Mouse (Mus musculus) kidney, adult 2 months (tissue): Measurements from ENCODE around the gene Gm49378.

Experiments
- CTCF ChIP-seq: fragments of 200-500 bp; conservative IDR thresholded peaks from 2 replicates; pipeline ENCODE4 v1.5.1; 2011; ENCODE audit warnings: low read depth, mild to moderate bottlenecking, control low read depth, low read length, moderate library complexity, mixed read lengths; ENCODE audit not compliant: insufficient read depth, insufficient read length
- POLR2A ChIP-seq: fragments of 200-500 bp; IDR thresholded peaks from one replicate; pipeline ENCODE4 v1.6.1; 2011; ENCODE audit warnings: low read depth, low read length, control low read depth

DNA sequence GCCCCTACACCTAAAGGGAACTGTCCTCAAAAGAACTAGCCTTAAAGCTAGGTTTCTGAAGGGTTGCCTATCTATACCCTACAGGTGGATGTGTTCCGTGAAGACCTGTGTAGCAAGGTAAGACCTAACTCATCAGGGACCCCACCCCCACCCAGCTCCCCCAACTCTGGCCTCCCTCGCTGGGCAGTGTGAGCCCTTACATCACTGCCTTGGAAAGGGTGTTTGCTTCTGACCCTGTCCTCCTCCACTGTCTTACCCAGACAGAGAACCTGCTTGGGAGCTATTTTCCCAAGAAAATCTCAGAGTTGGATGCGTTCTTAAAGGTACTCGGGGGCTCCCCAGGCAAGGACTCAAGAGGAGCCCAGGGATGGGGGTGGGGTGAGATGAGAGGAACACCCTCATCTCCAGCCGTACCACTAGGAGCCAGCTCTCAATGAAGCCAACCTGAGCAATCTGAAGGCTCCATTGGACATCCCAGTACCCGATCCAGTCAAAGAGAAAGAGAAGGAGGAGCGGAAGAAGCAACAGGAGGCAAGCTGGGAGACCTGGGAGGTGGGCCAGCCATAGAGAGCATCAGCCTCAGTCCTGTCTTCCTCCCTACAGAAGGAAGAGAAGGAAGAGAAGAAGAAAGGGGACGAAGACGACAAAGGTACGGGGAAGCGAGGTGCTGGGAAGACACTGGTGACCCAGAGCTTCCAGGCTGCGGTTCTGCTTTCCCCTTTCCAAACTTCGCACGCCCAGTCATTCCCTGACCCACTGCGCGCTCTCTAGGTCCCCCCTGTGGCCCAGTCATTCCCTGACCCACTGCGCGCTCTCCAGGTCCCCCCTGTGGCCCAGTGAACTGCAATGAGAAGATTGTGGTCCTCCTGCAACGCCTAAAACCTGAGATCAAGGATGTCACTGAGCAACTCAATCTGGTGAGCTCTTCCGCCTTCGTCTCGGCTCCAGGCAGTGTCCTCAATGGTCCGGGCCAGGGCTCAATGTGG, 57.9 kb downstream of the Gm49378 start:
- TF ChIP-seq POLR2A (no peak), CTCF (no peak)
